Mouse (Mus musculus): ENCODE measurements around the gene Ceacam19.

GRCm38 (mm10) chr7:19842885-19843504, 44.8 kb downstream of the Ceacam19 start:
- TF ChIP-seq GATA1 (IDR thresholded peaks at IDR 0.05; ENCODE audit: borderline replicate concordance, low read length) (no peak), FLI1 (IDR thresholded peaks at IDR 0.05; ENCODE audit: low read length) (no peak)

All from megakaryocyte, embryonic 14.5 days (primary cell).